Comparison of ENCODE assay signal across 24 mouse cellular contexts in genomic region chr19:26258677-26259076, GRCm38 (mm10).
A peak's percentile ranks its signal among the peaks of the same experiment; 100 is the strongest.
DNase-seq lines count a peak whose midpoint lies in the region; ATAC-seq and TF ChIP-seq lines count a peak whose summit lies in the region.
"Had no signal": no experiment of that assay in that cellular context is flagged by ENCODE, and none has a peak within 500 bp of the region (broad histone marks: within the 10 kb centered on the region; RNA-seq: fewer than 3 reads in every experiment).

No protein-coding gene starts in this region.

- no peak for TF ChIP-seq CTCF in brain, embryonic 14.5 days (IDR thresholded peaks at IDR 0.05; ENCODE audit: borderline replicate concordance, extremely low read depth, insufficient read depth, insufficient read length)
- no peak for TF ChIP-seq CTCF in intestine, postnatal 0 days (IDR thresholded peaks at IDR 0.05; ENCODE audit: low read depth)

- DNase-seq in embryonic facial prominence, embryonic 14.5 days (ENCODE audit: low spot score) = peak; percentile 40
- no peak for DNase-seq in embryonic facial prominence, embryonic 10.5 days (ENCODE audit: low spot score)
- peak; percentile 79 for DNase-seq in brain, embryonic 14.5 days (ENCODE audit: low read depth)
- peak; percentile 32 for DNase-seq in brain, embryonic 18.5 days (ENCODE audit: low read depth, low spot score)
- DNase-seq: adrenal gland, adult 2 months; adrenal gland, postnatal 14 days; cerebellum, adult 2 months; cerebellum, adult 9-11 months; gastrocnemius, postnatal 25 days; heart, adult 18-20 months; heart, postnatal 14 days; heart, postnatal 4 days; kidney, adult 18-20 months; kidney, adult 9 months had no signal

- no peak overlapping the region for H3K4me3 ChIP-seq in embryonic facial prominence, embryonic 14.5 days (ENCODE audit: low read depth, low read length)
- no peak overlapping the region for H3K4me3 ChIP-seq in embryonic facial prominence, embryonic 10.5 days
- no peak overlapping the region for H3K4me3 ChIP-seq in forebrain, embryonic 15.5 days
- no peak overlapping the region for H3K4me3 ChIP-seq in forebrain, embryonic 12.5 days (replicated peaks)
- no peak overlapping the region for H3K4me3 ChIP-seq in midbrain, embryonic 13.5 days (replicated peaks)
- H3K4me3 ChIP-seq in intestine, postnatal 0 days (ENCODE audit: low read depth, low read length) = no peak overlapping the region
- H3K4me3 ChIP-seq: embryonic facial prominence, embryonic 13.5 days; heart, embryonic 10.5 days; heart, embryonic 13.5 days; hindbrain, embryonic 15.5 days; intestine, embryonic 15.5 days had no signal

- no peak overlapping the region for H3K9ac ChIP-seq in embryonic facial prominence, embryonic 14.5 days (ENCODE audit: low read depth, low read length)
- H3K9ac ChIP-seq in forebrain, embryonic 15.5 days (replicated peaks) = no peak overlapping the region
- no peak overlapping the region for H3K9ac ChIP-seq in forebrain, embryonic 12.5 days
- no peak overlapping the region for H3K9ac ChIP-seq in midbrain, embryonic 13.5 days (replicated peaks)
- no peak overlapping the region for H3K9ac ChIP-seq in intestine, postnatal 0 days (ENCODE audit: low read depth, low read length)
- H3K9ac ChIP-seq: embryonic facial prominence, embryonic 13.5 days; heart, embryonic 13.5 days; hindbrain, embryonic 15.5 days; intestine, embryonic 15.5 days had no signal

- 0 out of 2 replicates have a peak, but pooled peaks have one; percentile 33 for ATAC-seq in embryonic facial prominence, embryonic 14.5 days (ENCODE audit: low read depth)
- peak; percentile 63 for ATAC-seq in forebrain, embryonic 15.5 days (replicated peaks)
- no peak for ATAC-seq in forebrain, embryonic 12.5 days (ENCODE audit: low FRiP score)
- no peak for ATAC-seq in midbrain, embryonic 13.5 days
- no peak for ATAC-seq in intestine, postnatal 0 days
- ATAC-seq: CD4-positive, CD25-positive, alpha-beta regulatory T cell, adult 4 months; intestine, embryonic 15.5 days had no signal

- H3K27me3 ChIP-seq in embryonic facial prominence, embryonic 14.5 days (replicated peaks; ENCODE audit: control insufficient read depth, insufficient read depth, low read length) = no peaks in the 10 kb centered on the region
- no peaks in the 10 kb centered on the region for H3K27me3 ChIP-seq in embryonic facial prominence, embryonic 10.5 days (replicated peaks; ENCODE audit: low read depth, poor library complexity, severe bottlenecking)
- H3K27me3 ChIP-seq in forebrain, embryonic 15.5 days = no peaks in the 10 kb centered on the region
- no peaks in the 10 kb centered on the region for H3K27me3 ChIP-seq in forebrain, embryonic 12.5 days
- no peaks in the 10 kb centered on the region for H3K27me3 ChIP-seq in midbrain, embryonic 13.5 days
- no peaks in the 10 kb centered on the region for H3K27me3 ChIP-seq in intestine, postnatal 0 days (replicated peaks; ENCODE audit: control insufficient read depth, insufficient read depth, low read length)
- H3K27me3 ChIP-seq: embryonic facial prominence, embryonic 13.5 days; heart, embryonic 13.5 days; hindbrain, embryonic 15.5 days; intestine, embryonic 15.5 days had no signal

- H3K4me1 ChIP-seq in embryonic facial prominence, embryonic 14.5 days (ENCODE audit: control insufficient read depth, insufficient read depth, low read length) = no peaks in the 10 kb centered on the region
- H3K4me1 ChIP-seq in embryonic facial prominence, embryonic 10.5 days = no peaks in the 10 kb centered on the region
- peaks cover 4% of the 10 kb centered on the region; the same call in 1 of the 2 replicates for H3K4me1 ChIP-seq in forebrain, embryonic 15.5 days
- no peaks in the 10 kb centered on the region; the same call in 1 of the 2 replicates for H3K4me1 ChIP-seq in forebrain, embryonic 12.5 days
- peaks cover 4% of the 10 kb centered on the region; the same call in 1 of the 2 replicates for H3K4me1 ChIP-seq in midbrain, embryonic 13.5 days (replicated peaks)
- no peaks in the 10 kb centered on the region for H3K4me1 ChIP-seq in intestine, postnatal 0 days (replicated peaks; ENCODE audit: control insufficient read depth, insufficient read depth, low read length)
- H3K4me1 ChIP-seq: embryonic facial prominence, embryonic 13.5 days; heart, embryonic 10.5 days; heart, embryonic 13.5 days; hindbrain, embryonic 15.5 days; intestine, embryonic 15.5 days had no signal

- H3K36me3 ChIP-seq in embryonic facial prominence, embryonic 14.5 days (ENCODE audit: control insufficient read depth, insufficient read depth, low read length) = no peaks in the 10 kb centered on the region
- no peaks in the 10 kb centered on the region for H3K36me3 ChIP-seq in embryonic facial prominence, embryonic 10.5 days (replicated peaks)
- no peaks in the 10 kb centered on the region for H3K36me3 ChIP-seq in forebrain, embryonic 15.5 days
- no peaks in the 10 kb centered on the region for H3K36me3 ChIP-seq in forebrain, embryonic 12.5 days (replicated peaks)
- no peaks in the 10 kb centered on the region for H3K36me3 ChIP-seq in midbrain, embryonic 13.5 days
- no peaks in the 10 kb centered on the region for H3K36me3 ChIP-seq in intestine, postnatal 0 days (ENCODE audit: control insufficient read depth, insufficient read depth)
- H3K36me3 ChIP-seq: embryonic facial prominence, embryonic 13.5 days; heart, embryonic 10.5 days; heart, embryonic 13.5 days; hindbrain, embryonic 15.5 days; intestine, embryonic 15.5 days had no signal

- H3K9me3 ChIP-seq in embryonic facial prominence, embryonic 14.5 days (ENCODE audit: control insufficient read depth, low read length) = no peaks in the 10 kb centered on the region
- no peaks in the 10 kb centered on the region for H3K9me3 ChIP-seq in embryonic facial prominence, embryonic 10.5 days
- H3K9me3 ChIP-seq in forebrain, embryonic 15.5 days = no peaks in the 10 kb centered on the region
- no peaks in the 10 kb centered on the region for H3K9me3 ChIP-seq in forebrain, embryonic 12.5 days
- no peaks in the 10 kb centered on the region for H3K9me3 ChIP-seq in midbrain, embryonic 13.5 days
- H3K9me3 ChIP-seq in intestine, postnatal 0 days (ENCODE audit: control insufficient read depth) = no peaks in the 10 kb centered on the region
- H3K9me3 ChIP-seq: embryonic facial prominence, embryonic 13.5 days; heart, embryonic 10.5 days; heart, embryonic 13.5 days; hindbrain, embryonic 15.5 days; intestine, embryonic 15.5 days had no signal

- no peak for TF ChIP-seq POLR2A in brain, embryonic 14.5 days (IDR thresholded peaks at IDR 0.05; ENCODE audit: borderline replicate concordance, extremely low read depth, insufficient read depth, insufficient read length, poor library complexity, severe bottlenecking)

- no peak overlapping the region for H3K4me2 ChIP-seq in embryonic facial prominence, embryonic 14.5 days (ENCODE audit: low read depth, low read length)
- no peak overlapping the region for H3K4me2 ChIP-seq in forebrain, embryonic 15.5 days (replicated peaks)
- no peak overlapping the region for H3K4me2 ChIP-seq in forebrain, embryonic 12.5 days
- H3K4me2 ChIP-seq in midbrain, embryonic 13.5 days (replicated peaks) = no peak overlapping the region
- no peak overlapping the region for H3K4me2 ChIP-seq in intestine, postnatal 0 days (replicated peaks; ENCODE audit: low read depth)
- H3K4me2 ChIP-seq: embryonic facial prominence, embryonic 13.5 days; heart, embryonic 13.5 days; hindbrain, embryonic 15.5 days; intestine, embryonic 15.5 days had no signal

- no peak overlapping the region for H3K27ac ChIP-seq in embryonic facial prominence, embryonic 14.5 days (replicated peaks; ENCODE audit: low read depth, low read length)
- H3K27ac ChIP-seq in embryonic facial prominence, embryonic 10.5 days (replicated peaks) = no peak overlapping the region
- H3K27ac ChIP-seq in forebrain, embryonic 15.5 days (replicated peaks) = no peak overlapping the region
- no peak overlapping the region for H3K27ac ChIP-seq in forebrain, embryonic 12.5 days
- H3K27ac ChIP-seq in midbrain, embryonic 13.5 days = no peak overlapping the region
- no peak overlapping the region for H3K27ac ChIP-seq in intestine, postnatal 0 days (ENCODE audit: low read depth, low read length)
- H3K27ac ChIP-seq: embryonic facial prominence, embryonic 13.5 days; heart, embryonic 10.5 days; heart, embryonic 13.5 days; hindbrain, embryonic 15.5 days; intestine, embryonic 15.5 days had no signal

- 50% methylated on average over 4 of the region's 4 CpGs for WGBS in embryonic facial prominence, embryonic 14.5 days
- 75% methylated on average over 4 of the region's 4 CpGs for WGBS in embryonic facial prominence, embryonic 10.5 days
- WGBS in forebrain, embryonic 15.5 days = 15% methylated on average over 4 of the region's 4 CpGs
- 31% methylated on average over 4 of the region's 4 CpGs for WGBS in forebrain, embryonic 12.5 days
- WGBS in midbrain, embryonic 13.5 days = 36% methylated on average over 4 of the region's 4 CpGs
- WGBS in intestine, postnatal 0 days = 60% methylated on average over 4 of the region's 4 CpGs

Comparison
In these comparisons a context has a peak if more than half of its experiments do, and no peak if none do; other contexts are left out.
1. ATAC-seq: peak in embryonic facial prominence, embryonic 14.5 days (single experiment) and forebrain, embryonic 15.5 days (single experiment); none in forebrain, embryonic 12.5 days (single experiment), midbrain, embryonic 13.5 days (single experiment) and intestine, postnatal 0 days (single experiment).